Mouse (Mus musculus): ENCODE measurements at regions not wholly inside any gene's neighbourhood (a gene's known extent, or its start where the extent isn't known, plus 50 kb on each side); places are given as distances from the start of the nearest gene placed in this dataset.
A peak's percentile ranks its signal among the peaks of the same experiment; 100 is the strongest.

DNA sequence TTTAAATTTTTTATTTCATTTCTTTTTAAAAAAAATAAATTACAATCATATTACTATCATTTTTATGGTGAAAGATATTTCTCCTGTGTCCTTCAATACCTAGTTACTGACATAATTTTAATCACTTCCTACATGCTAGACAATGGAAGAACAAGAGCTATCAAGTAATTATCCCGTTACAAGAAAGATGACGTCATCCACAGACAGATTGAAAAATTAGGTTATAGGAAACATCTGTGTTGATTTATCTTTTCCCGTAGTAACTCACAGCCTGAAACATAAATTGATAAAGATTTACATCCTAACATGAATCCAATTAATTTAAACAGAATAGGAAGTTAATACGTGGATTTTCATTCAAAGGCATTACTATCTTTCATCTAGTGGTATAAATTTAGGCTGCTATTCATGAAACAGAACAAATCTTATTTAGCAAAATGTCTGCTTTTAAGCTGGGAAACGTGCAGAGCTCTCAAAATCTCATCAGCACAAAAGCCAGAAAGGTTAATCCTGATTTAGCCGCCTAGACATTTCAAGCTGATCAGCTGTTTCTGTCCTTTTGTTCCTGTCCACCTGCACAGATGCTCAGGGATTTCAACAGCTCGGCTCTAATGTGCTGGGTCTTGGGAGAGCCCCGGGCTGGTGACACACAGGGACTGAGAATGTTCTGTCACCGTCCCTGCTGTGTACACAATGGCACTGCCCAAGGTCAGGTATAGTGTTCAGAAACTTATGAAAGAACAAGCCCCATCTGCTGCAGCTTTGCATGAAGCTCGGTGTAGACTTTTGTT lies 189.0 kb upstream of the Cd180 start:
- ATAC-seq (ENCODE audit: low TSS enrichment) = no peak

DNA sequence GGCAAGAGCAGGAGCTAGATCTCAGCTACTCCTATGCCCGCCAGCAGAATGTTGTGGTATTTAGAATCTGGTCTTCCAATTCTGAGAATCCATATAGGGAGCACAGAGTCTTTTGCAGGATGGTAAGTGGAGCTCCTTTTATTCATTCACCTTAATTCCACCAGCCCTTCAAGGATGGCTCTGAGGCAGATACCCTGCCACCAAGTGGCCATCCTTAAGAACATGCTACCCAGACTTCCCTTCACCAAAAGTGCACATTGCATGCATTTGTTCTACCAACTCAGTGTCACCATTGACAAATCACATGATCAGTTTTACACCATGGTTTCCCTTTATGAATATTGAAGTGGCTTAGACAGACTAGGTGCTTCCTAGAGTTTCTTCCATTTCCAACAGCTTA lies 186.1 kb upstream of the Cd180 start:
- peak; percentile 98 for ATAC-seq (ENCODE audit: low TSS enrichment)

GRCm38 (mm10) chr13:102507916-102508315 lies 185.4 kb upstream of the Cd180 start:
- ATAC-seq (ENCODE audit: low TSS enrichment) = no peak

DNA sequence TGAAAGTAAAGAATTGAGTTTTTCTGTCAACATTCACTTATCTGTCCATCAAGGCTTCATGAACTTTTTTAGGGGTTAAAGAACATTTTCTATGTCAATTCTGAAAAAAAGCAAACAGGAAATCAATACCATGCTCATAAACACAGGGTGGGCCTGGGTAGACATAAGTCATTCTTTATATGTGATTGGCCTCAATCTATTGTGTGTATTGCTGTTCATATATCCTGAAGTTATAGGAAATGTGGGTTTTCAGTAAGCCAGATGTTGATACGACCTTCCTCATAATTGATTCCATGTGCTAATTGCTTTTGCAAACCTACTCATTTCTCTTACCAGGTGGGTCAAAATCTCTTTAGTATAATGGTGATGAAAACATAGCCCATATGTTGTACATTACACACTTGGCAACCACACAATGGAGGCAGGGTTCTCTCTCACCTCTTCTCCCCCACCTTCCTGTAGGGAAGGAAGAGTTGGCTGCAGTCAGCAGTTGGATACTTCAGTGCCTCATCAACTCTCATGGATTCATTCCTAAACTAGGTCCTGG lies 182.6 kb upstream of the Cd180 start:
- no peak for ATAC-seq (ENCODE audit: low TSS enrichment)

DNA sequence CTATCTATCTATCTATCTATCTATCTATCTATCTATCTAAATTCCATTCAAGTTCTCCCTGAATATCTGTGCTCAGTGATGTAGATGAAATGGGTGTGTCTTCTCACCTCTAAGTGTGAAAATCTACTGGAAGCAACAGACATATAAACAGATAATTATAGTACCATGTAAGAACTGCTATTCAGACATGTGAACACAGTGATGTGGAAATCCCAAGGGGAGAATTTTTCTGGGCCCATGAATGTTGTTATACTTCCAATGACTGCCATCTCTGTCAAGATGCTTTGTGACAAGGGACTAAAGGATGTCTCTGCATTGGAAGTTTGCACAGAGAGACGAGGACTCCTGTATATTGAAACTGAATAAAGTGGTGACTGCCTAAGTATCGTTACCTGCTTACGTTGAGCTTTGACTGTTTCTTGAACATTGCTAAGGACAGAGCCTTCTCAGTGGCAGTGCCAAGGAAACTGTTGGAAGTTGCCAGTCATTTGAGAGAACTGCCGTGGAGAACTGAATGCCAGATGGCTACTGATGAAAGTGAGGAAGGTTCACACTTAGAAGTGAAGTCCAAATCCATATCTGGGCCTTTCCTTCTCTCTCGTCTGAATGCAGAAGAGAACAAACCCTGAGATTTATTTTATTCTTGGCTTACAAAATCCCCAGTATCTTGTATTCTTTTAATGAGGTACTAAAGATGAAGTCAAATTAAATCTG lies 175.0 kb upstream of the Cd180 start:
- ATAC-seq (ENCODE audit: low TSS enrichment) = peak; percentile 89

DNA sequence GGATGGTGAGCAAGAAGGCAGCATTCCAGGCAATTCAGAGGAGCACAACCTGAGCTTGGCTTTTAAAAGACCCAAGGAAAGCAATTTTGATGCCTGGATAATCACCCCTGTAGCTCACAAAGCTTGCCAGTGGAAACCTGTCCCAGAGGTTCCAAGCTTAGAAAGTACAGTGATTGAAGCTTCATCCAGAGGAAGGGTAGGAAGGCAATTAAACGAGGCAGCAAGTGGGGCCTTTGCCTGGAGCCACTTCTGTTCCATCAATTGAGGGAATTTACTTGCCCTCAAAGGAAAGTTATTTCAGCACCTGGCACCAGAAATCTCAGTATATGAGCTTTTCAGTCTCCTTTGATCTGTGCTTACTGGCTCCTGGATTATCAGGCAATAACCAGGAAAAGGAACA lies 171.9 kb upstream of the Cd180 start:
- no peak for ATAC-seq (ENCODE audit: low TSS enrichment)

DNA sequence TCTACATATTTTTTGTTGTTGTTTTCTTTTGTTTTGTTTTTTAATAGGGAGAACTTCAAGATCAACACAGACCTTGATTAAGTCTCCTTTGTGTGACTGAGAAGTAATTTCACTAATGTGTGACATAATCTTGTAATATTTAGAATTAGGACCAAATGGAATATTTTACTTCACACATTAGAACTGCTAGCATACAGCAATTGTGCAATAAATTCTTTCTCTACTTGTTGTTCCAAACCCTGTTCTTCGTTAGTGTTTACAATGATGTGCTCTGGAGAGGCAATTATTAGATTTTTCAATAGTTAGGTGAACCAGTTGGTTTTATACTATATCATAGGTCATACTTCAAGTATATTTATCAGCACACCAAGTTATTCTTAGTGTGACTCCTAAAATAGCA lies 171.3 kb upstream of the Cd180 start:
- no peak for ATAC-seq (ENCODE audit: low TSS enrichment)

DNA sequence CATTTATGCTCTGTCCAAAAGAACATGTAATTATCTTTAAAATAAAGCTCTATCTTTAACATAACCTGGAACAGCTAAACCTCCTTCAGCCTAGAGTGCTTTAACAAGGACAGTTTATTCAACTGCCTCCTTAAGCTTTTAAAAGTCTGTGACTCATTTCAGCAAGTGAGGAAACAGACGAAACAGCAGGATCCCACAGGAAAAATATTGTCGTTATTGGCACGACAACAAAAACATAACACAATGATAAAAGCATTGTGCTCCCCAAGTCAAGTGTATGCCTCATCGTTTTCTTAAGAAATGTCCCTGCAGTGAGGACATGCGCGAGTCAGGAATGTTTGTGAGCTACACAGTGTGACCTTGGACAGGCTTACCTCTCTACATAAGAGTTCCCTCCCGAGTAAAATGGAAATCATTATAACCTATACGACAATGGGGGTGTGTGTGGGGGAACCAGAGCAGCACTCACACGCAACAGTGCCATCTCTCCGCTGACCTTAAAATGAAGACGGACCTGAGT lies 166.7 kb upstream of the Cd180 start:
- ATAC-seq (ENCODE audit: low TSS enrichment) = no peak

GRCm38 (mm10) chr13:102533784-102534183 lies 159.6 kb upstream of the Cd180 start:
- peak; percentile 97 for ATAC-seq (ENCODE audit: low TSS enrichment)

- ATAC-seq (ENCODE audit: low TSS enrichment) = peak; percentile 33; the same call in 1 of the 2 replicates
These were observed 155.7 kb upstream of the Cd180 start for GRCm38 (mm10) chr13:102537424-102538242.

- no peak for ATAC-seq (ENCODE audit: low TSS enrichment)
These were observed 152.9 kb upstream of the Cd180 start for GRCm38 (mm10) chr13:102540436-102540835.

GRCm38 (mm10) chr13:102544359-102545165 lies 148.8 kb upstream of the Cd180 start:
- ATAC-seq (ENCODE audit: low TSS enrichment) = no peak

DNA sequence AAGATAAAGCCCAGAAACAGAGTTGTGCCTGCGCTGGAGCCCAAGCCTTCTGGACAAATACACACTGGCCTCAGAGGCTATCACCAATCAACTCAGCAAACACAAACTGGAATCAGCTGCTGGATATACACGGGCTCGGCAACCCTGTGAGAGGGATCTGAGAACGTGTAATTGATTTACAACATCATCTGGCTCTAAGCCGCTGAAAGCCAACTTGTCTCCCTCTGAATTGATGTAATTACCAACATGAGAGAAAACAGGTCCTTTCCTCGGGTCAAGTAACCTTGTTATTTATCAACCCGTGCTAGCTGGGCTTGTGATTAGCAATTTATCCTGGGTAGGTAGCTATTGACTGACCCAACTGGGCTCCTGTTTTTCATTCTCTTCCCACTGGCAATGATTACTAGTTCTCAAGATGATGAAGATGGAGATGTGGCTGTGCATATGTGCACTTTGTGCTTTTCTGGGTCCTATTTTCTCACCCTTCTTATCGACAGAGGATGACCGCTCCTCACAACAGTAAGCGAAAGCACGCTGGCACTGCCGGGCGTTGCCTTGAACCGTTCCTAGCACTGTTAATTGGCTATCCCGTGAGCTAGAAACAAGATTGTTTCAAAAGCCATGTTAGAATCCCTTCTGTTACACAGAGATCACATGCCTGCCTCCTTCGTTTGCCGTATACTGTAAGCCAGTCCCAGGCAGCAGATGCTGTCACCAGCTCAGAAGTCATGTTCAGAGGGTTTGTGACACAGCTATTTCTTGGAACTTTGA lies 147.3 kb upstream of the Cd180 start:
- no peak for ATAC-seq (ENCODE audit: low TSS enrichment)

GRCm38 (mm10) chr13:102548252-102548651 lies 145.1 kb upstream of the Cd180 start:
- ATAC-seq (ENCODE audit: low TSS enrichment) = no peak

DNA sequence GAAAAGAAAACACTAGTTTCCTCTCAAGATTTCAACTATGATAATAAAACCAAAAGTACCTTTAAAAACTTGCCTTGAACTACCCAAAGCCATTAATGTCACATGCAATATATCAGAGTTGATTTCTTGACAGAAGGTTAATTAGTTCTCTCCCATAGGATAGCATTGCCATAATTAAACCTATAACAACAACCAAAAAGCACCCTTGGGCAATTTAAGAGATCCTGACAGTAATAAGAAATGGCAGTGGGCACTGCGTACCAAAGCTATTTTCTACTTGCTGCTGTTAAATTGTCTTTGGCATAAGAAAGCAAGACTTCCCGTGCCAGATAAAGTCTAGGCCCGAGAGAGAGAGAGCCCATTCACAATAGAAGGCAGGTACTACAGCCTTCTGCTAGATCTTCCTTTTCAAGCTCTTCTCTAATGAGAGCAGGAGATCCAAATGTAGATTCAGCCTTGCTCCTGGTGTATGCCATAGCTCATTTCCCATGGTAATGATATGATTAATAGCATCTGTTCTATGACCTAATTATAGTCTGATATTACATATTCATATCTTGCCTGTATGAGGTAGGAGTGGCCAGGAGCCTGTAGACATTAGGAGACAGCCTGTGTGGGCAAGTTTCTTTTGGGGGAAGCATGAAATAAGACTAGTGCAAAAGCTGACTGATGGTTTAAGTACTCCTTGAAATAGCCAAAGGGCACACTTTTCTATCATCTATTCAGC lies 126.3 kb upstream of the Cd180 start:
- ATAC-seq (ENCODE audit: low TSS enrichment) = no peak

DNA sequence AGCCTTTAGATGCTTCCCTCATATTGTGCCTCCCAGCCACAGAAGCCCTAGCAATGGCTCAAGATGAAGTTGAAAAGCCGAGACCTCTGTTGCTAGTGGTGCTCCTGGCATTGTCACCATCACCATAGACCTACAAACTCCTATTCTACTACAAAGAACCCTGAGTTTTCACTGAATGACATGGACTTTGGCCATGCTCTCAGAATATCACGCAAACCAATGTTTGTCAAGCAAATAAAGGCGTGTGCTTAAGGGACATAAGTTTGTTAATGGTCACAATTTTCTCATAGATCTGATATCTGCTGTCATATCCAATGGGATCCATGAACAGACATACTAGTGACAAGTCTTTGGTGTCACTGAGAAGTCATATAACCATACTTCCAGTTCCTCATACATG lies 123.8 kb upstream of the Cd180 start:
- ATAC-seq (ENCODE audit: low TSS enrichment) = no peak

- no peak for ATAC-seq (ENCODE audit: low TSS enrichment)
These were observed 123.1 kb upstream of the Cd180 start for GRCm38 (mm10) chr13:102570286-102570685.

- peak; percentile 95 for ATAC-seq (ENCODE audit: low TSS enrichment)
These were observed 120.0 kb upstream of the Cd180 start for GRCm38 (mm10) chr13:102573286-102573921.
